Mouse (Mus musculus): ENCODE measurements around the gene Vrk3. TPM values are rescaled to one million over a fixed set of nuclear protein-coding genes. Genes with fewer than 3 reads are reported as not detected.

Gene Vrk3
- total RNA-seq, 2 experiments from 2014 or later: 24.7 to 28.3 TPM

GRCm38 (mm10) chr7:44815721-44816469, 67.7 kb downstream of the Vrk3 start, which contains the start of the genes Nup62 and Il4i1:
Gene Nup62, plus strand, starts transcription at chr7:44816088.
Gene Il4i1, plus strand, starts transcription at chr7:44816387.
- peak; percentile 99 to 100 for DNase-seq
- intact Hi-C loops (cut with DNase I): loop anchor here (2.0 kb wide), 2 partner anchors 33 to 67 kb away; partner anchors contain the start of genes Akt1s1, Tbc1d17 and Vrk3

DNA sequence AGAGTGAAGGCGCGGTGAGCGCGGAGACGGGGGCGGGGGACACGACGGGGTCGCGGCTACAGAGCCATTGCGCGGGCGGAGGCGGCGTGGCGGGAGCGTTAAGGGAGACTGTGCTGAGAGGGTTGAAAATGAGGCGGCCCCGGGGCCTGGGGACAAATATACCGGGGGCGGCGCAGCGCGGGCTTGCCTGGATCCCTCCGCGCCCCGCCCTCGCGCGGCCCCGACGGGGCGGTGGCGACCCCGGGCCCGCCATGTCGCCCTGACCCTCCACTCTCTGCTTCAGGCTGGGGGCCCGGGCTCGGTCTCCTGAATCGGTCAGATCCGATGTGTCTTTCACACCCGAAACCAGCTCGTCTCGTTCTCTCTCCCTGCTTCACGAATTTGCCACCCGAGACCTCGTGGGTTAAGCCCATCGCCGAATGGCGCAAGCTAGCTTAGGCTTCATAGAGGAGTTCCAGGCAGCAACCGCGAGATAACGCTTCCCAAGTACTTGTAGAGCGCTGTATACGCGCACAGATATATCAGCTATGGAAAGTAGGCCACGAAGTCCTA, 68.3 kb downstream of the Vrk3 start, which contains the start of gene Atf5:
TSS of gene Atf5 (minus strand) at position 189 of the 552 bp plus-strand sequence.
- DNase-seq: peak; percentile 82 to 83
- intact Hi-C loops (cut with DNase I): loop anchor here (2.0 kb wide), 2 partner anchors 32 to 68 kb away; partner anchors contain the start of genes Akt1s1, Tbc1d17 and Vrk3

DNA sequence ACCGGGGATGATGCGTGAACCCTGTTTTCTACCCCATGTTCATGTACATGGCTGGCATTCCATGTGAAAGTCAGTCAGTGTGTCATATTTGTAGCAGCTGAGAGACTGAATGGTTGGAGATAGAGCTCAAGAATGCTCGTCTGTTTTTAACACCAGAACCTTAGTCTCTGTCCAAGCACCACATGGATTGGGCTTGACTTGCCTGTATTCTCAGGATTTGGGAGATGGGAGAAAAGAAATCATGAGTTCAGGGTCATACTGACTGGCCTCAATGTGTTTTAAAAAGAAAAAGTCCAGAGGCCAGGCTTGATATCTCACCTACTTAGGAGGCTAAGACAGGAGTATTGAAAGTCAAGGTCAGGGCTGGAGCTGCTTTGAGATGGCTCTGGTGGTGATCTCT, 69.2 kb downstream of the Vrk3 start:
- intact Hi-C loops (cut with DNase I): loop anchor here (2.0 kb wide), 2 partner anchors 31 to 69 kb away; partner anchors contain the start of genes Akt1s1, Tbc1d17 and Vrk3

GRCm38 (mm10) chr7:44818164-44818563, 70.0 kb downstream of the Vrk3 start:
- intact Hi-C loops (cut with DNase I): no loop called here
- peak in 1 of 2 experiments; percentile 15 for DNase-seq

More for the DNA sequence above, 69.2 kb downstream of the Vrk3 start:
- DNase-seq: peak in 1 of 2 experiments; percentile 21

GRCm38 (mm10) chr7:44818751-44819235, 70.6 kb downstream of the Vrk3 start:
- intact Hi-C loops (cut with DNase I): no loop called here

DNA sequence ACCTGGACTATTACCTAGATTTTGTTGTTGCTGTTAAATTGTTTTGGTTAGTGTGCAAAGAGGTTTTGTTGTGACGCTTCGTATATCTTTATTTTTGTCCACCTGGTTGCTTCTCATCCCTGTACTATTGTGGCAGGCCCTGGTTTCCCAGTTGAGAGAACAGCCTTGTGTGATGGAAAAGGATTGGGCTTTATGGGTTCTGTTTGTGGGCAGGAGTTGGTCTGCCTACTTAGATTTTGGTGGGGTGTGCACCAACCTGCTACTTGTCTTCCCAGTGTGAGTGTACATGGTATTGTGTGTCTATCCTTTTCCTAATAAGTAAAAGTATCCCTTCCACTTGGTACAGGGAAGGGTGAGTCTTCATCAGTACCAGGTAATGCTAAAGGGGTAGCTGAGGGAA, 71.2 kb downstream of the Vrk3 start:
- intact Hi-C loops (cut with DNase I): no loop called here
- DNase-seq: no peak

More at GRCm38 (mm10) chr7:44818751-44819235, 70.6 kb downstream of the Vrk3 start:
- peak; percentile 67 to 71 for DNase-seq

DNA sequence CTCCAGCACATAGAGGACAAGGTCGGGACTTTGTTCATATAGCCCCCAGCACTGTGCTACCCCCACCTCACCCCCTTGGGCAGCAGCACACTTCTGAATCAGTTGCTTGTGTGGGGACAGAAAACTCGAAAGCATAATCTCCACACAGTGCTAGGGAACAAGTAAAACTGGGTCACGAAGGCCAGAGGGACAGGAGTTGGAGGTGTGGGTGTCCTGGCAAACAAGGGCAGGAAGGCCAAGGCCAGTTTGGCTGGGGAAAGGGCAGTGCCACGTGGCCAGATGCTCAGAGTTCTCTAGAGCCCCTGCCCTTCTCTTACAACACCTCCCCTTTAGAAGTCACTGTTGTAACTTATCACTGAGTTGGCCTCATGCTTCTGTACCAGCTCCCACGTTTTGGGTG, 71.7 kb downstream of the Vrk3 start:
- intact Hi-C loops (cut with DNase I): loop anchor here (5.0 kb wide), 1 partner anchor 93 kb away; no protein-coding TSS in a partner anchor

DNA sequence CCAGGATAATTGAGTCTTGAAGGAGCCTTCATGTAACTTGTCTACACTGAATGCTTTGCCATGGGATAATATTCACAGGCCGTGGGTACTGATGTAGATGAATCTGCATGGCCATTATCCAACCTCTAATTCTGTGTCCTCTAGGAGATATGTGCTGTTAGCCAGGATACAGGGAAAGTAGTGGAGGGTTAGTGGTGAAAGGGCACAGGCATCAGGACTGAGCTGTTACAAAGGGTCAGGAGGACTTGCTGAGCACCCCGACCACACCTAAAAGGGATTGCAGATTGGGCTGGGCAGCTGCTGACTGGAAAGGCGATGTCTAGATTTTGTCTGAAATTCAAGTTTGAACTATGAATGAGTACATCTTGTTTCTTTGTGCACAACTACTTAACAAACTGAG, 72.3 kb downstream of the Vrk3 start:
- intact Hi-C loops (cut with DNase I): loop anchor here (5.0 kb wide), 1 partner anchor 93 kb away; no protein-coding TSS in a partner anchor

More for the DNA sequence above, 71.7 kb downstream of the Vrk3 start:
- peak in 1 of 2 experiments; percentile 22 for DNase-seq

GRCm38 (mm10) chr7:44821666-44822448, 73.6 kb downstream of the Vrk3 start:
- no peak for DNase-seq
- intact Hi-C loops (cut with DNase I): loop anchor here (5.0 kb wide), 1 partner anchor 95 kb away; no protein-coding TSS in a partner anchor

More for the DNA sequence above, 72.3 kb downstream of the Vrk3 start:
- DNase-seq: peak in 1 of 2 experiments; percentile 1

GRCm38 (mm10) chr7:44823409-44823808, 75.2 kb downstream of the Vrk3 start:
- intact Hi-C loops (cut with DNase I): loop anchor here (5.0 kb wide), 1 partner anchor 96 kb away; no protein-coding TSS in a partner anchor
- no peak for DNase-seq

DNA sequence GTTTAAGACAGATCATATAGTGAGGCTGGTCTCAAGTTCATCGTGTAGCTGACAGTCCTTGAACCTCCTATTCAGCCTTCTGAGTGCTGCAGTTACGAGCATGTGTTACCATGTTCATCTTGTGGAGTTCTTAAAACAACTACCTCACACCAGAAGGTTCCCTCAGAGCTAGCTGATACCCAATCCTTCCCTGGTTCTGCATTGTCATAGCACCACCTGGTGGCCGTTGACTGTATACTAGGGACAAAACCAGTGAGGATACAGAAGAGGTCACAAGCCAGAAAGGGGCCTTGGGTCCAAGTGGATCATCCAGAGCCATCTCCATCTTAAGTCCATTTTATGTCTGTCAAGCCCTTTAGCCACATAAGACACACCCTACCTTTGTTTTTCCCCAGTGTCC, 76.7 kb downstream of the Vrk3 start:
- intact Hi-C loops (cut with DNase I): loop anchor here (5.0 kb wide), 2 partner anchors 98 to 178 kb away; no protein-coding TSS in a partner anchor
- peak; percentile 84 to 92 for DNase-seq

- DNase-seq: no peak
- intact Hi-C loops (cut with DNase I): loop anchor here (5.0 kb wide), 1 partner anchor 179 kb away; no protein-coding TSS in a partner anchor
Observed at GRCm38 (mm10) chr7:44826771-44827170, 78.6 kb downstream of the Vrk3 start.

Other genes starting within 250 kb of the Vrk3 start
- 10 to 100 TPM; 16.3 to 22.2 TPM for gene Mybpc2, start 223.8 kb upstream of the Vrk3 start, total RNA-seq (2021)
- 1 to 10 TPM; 1.1 to 1.3 TPM for gene Spib, start 216.3 kb upstream of the Vrk3 start, total RNA-seq (2021)
- gene Pold1, start 199.6 kb upstream of the Vrk3 start, total RNA-seq (2021): 10 to 100 TPM; 18.7 to 24.5 TPM
- 10 to 100 TPM; 45.1 to 49.0 TPM for gene Nr1h2, start 194.5 kb upstream of the Vrk3 start, total RNA-seq (2021)
- gene Napsa, start 176.0 kb upstream of the Vrk3 start, total RNA-seq (2021): 1 to 10 TPM in 1 of 2 experiments, under 1 TPM in 1; 0.43 to 1.4 TPM
- under 1 TPM; 0.35 to 0.36 TPM for gene Kcnc3, start 157.7 kb upstream of the Vrk3 start, total RNA-seq (2021)
- gene Myh14, start 77.6 kb upstream of the Vrk3 start, total RNA-seq (2021): 10 to 100 TPM; 37.0 to 46.2 TPM
- not detected for gene Izumo2, start 39.7 kb upstream of the Vrk3 start, total RNA-seq (2021)
- gene Zfp473, start 2.6 kb downstream of the Vrk3 start, total RNA-seq (2021): under 1 TPM; 0.12 to 0.35 TPM
- gene Nup62, start 67.7 kb downstream of the Vrk3 start, total RNA-seq (2021): 10 to 100 TPM; 44.3 to 45.1 TPM
- 1 to 10 TPM; 1.3 to 1.8 TPM for gene Il4i1, start 68.0 kb downstream of the Vrk3 start, total RNA-seq (2021)
- gene Atf5, start 68.2 kb downstream of the Vrk3 start, total RNA-seq (2021): 10 to 100 TPM; 50.4 to 51.3 TPM
- 10 to 100 TPM; 76.8 to 78.4 TPM for gene Akt1s1, start 100.6 kb downstream of the Vrk3 start, total RNA-seq (2021)
- gene Tbc1d17, start 100.7 kb downstream of the Vrk3 start, total RNA-seq (2021): 10 to 100 TPM; 38.4 to 44.7 TPM
- gene Pnkp, start 108.7 kb downstream of the Vrk3 start, total RNA-seq (2021): 10 to 100 TPM; 18.1 to 21.6 TPM
- gene Ptov1, start 121.4 kb downstream of the Vrk3 start, total RNA-seq (2021): 100 to 1,000 TPM; 189 to 196 TPM
- gene Med25, start 144.3 kb downstream of the Vrk3 start, total RNA-seq (2021): 10 to 100 TPM; 67.7 to 77.1 TPM
- 10 to 100 TPM; 12.2 to 18.2 TPM for gene Fuz, start 147.7 kb downstream of the Vrk3 start, total RNA-seq (2021)
- gene Ap2a1, start 181.1 kb downstream of the Vrk3 start, total RNA-seq (2021): 10 to 100 TPM; 90.9 to 91.1 TPM
- gene Tsks, start 194.8 kb downstream of the Vrk3 start, total RNA-seq (2021): not detected
- 1 to 10 TPM; 4.1 to 6.2 TPM for gene Cpt1c, start 226.4 kb downstream of the Vrk3 start, total RNA-seq (2021)
- 100 to 1,000 TPM; 198 to 216 TPM for gene Prmt1, start 238.2 kb downstream of the Vrk3 start, total RNA-seq (2021)
- 10 to 100 TPM; 34.1 to 47.9 TPM for gene Irf3, start 249.2 kb downstream of the Vrk3 start, total RNA-seq (2021)